Mouse (Mus musculus) cerebellum, adult 11 months (tissue): ENCODE measurements around the gene Mylk2.

Experiments used
- DNase-seq: peaks from one replicate; pipeline ENCODE4 v3.0.0; 2022

Gene Mylk2

GRCm38 (mm10) chr2:152911031-152911430 is at the start of gene Mylk2:
Gene Mylk2, plus strand, starts transcription at chr2:152911352.
- no peak for DNase-seq

GRCm38 (mm10) chr2:152861891-152862290 is 49.3 kb upstream of the Mylk2 start:
- no peak for DNase-seq

GRCm38 (mm10) chr2:152862638-152863037 is 48.5 kb upstream of the Mylk2 start:
- no peak for DNase-seq

- DNase-seq: no peak
Observed at GRCm38 (mm10) chr2:152863346-152863745, 47.8 kb upstream of the Mylk2 start.

- DNase-seq: no peak
Observed at GRCm38 (mm10) chr2:152878239-152878638, 32.9 kb upstream of the Mylk2 start.

- DNase-seq: no peak
Observed at GRCm38 (mm10) chr2:152880898-152881297, 30.3 kb upstream of the Mylk2 start.

- no peak for DNase-seq
Observed at GRCm38 (mm10) chr2:152884101-152884645, 27.0 kb upstream of the Mylk2 start.

- DNase-seq: no peak
Observed at GRCm38 (mm10) chr2:152887230-152887629, 23.9 kb upstream of the Mylk2 start.

- no peak for DNase-seq
Observed at GRCm38 (mm10) chr2:152888774-152889173, 22.4 kb upstream of the Mylk2 start.

GRCm38 (mm10) chr2:152895834-152896233 is 15.3 kb upstream of the Mylk2 start:
- DNase-seq: no peak

GRCm38 (mm10) chr2:152896926-152897325 is 14.2 kb upstream of the Mylk2 start:
- no peak for DNase-seq

GRCm38 (mm10) chr2:152899011-152899410 is 12.1 kb upstream of the Mylk2 start:
- no peak for DNase-seq

- no peak for DNase-seq
Observed at GRCm38 (mm10) chr2:152901296-152901695, 9.9 kb upstream of the Mylk2 start.

- DNase-seq: no peak
Observed at GRCm38 (mm10) chr2:152902658-152903057, 8.5 kb upstream of the Mylk2 start.

- no peak for DNase-seq
Observed at GRCm38 (mm10) chr2:152903586-152903985, 7.6 kb upstream of the Mylk2 start.

GRCm38 (mm10) chr2:152904127-152904643 is 7.0 kb upstream of the Mylk2 start:
- DNase-seq: no peak

- no peak for DNase-seq
Observed at GRCm38 (mm10) chr2:152905036-152905829, 5.9 kb upstream of the Mylk2 start.

GRCm38 (mm10) chr2:152906274-152907037 is 4.7 kb upstream of the Mylk2 start:
- no peak for DNase-seq

- no peak for DNase-seq
Observed at GRCm38 (mm10) chr2:152907114-152907943, 3.8 kb upstream of the Mylk2 start.

GRCm38 (mm10) chr2:152909848-152910247 is 1.3 kb upstream of the Mylk2 start:
- no peak for DNase-seq

GRCm38 (mm10) chr2:152911432-152911831 is 280 bp downstream of the Mylk2 start:
- DNase-seq: no peak

- no peak for DNase-seq
Observed at GRCm38 (mm10) chr2:152913471-152913870, 2.3 kb downstream of the Mylk2 start.
